Mouse (Mus musculus) right cerebral cortex, postnatal 4 days (tissue): ENCODE data around the gene Psmc3.
"Not testable (repeated sequence)": the region's sequence is repeated elsewhere in the genome, so short reads cannot be mapped to it uniquely, and the experiment has no call there.

Experiments
- DNase-seq: peaks from one replicate; pipeline ENCODE4 v3.0.0-alpha.2; 2022

Gene Psmc3

GRCm38 (mm10) chr2:91053934-91054382, at the start of gene Psmc3:
Gene Psmc3 (plus strand): TSS chr2:91054009.
- DNase-seq: peak; percentile 97

DNA sequence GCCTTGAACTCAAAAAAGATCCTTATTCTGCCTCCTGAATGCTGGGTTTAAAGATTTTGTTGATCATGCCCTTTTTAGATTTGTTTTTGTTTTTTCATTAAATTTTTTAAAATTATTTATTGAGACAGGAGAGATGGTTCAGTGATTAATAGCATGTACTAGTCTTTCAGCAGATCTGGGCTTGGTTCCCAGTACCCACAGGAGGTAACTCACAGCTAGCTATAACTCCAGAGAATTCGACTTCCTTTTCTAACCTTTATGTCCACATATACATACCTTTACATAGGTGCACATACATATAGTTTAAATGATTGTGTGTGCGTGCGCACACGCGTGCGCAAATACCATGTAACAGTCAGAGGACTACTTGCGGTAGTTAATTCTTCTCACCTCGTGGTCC, 45.3 kb upstream of the Psmc3 start:
- DNase-seq: no peak

GRCm38 (mm10) chr2:91013881-91014280, 39.9 kb upstream of the Psmc3 start:
- DNase-seq: no peak

- DNase-seq: no peak
These were observed 38.4 kb upstream of the Psmc3 start for GRCm38 (mm10) chr2:91015386-91015785.

DNA sequence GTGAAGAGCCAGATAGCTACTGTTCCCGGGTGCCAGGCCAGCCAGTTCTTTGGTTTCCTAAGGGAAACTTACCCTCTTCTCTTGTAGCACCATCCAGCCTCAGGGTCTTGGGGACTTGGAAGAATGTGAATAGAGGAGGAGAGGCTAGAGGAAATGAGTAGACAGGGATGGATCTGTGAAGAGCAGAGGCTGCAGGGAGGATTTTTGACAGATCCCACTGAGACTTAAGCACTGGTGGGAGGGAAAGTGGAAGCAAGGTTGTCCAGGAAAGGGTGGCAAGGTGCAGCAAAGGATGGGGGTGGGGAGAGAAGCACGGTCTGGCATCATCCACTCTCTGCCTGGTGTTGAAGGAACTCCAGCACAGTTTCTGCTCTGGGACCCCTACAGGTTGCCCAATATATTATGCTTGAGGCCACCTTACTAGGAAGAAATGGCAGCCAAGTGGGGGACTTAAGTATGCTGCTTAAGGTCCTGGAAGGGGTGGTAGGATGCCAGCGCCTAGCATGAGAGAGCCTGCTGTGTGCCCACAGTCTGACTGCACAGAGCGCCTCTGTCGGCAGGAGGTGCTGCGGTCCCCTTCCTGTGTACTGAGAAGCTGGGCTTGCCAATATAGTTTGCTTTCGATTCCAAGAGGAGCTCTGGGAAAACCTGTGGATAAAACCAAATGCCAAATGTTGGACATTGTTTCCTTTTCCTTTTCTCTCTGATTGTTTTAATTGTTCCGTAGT, 35.6 kb upstream of the Psmc3 start:
- DNase-seq: peak; percentile 52

DNA sequence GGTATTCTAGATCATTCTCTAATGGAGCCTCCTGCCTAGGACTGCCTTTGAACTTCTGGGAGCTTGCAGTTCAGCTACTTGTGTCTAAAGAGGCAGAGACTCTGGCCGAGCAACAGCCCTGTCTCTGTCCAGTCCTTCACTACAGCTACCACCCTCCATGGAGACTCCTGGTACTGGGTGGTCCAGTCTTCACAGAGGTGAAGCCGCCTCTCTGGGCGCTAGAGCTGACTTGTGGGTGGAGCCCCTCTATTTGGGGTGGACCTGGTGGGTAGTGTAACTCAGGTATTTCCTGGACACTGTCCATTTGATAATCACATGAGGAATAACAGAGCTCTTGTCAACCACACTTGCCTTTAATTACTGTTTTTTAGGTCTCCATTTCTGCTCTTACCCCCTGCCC, 33.9 kb upstream of the Psmc3 start:
- no peak for DNase-seq

DNA sequence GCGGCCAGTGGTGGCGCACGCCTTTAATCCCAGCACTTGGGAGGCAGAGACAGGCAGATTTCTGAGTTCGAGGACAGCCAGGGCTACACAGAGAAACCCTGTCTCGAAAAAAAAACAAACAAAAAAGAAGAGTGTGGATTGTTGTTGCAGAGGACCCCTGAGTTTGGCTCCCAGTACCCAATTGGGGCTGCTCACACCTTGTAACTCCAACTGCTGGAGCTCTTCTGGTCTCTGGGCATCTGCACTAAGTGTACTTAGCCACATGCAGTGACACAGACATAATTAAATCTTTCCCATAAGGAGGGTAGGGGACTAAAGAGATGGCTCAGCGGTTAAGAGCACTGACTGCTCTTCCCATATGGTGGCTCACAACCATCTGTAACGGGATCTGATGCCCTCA, 31.5 kb upstream of the Psmc3 start:
- DNase-seq: not testable (repeated sequence)

- no peak for DNase-seq
These were observed 30.7 kb upstream of the Psmc3 start for GRCm38 (mm10) chr2:91023131-91023530.

GRCm38 (mm10) chr2:91023956-91024355, 29.9 kb upstream of the Psmc3 start:
- DNase-seq: no peak

GRCm38 (mm10) chr2:91025081-91025516, 28.7 kb upstream of the Psmc3 start:
- DNase-seq: no peak

- DNase-seq: no peak
These were observed 27.3 kb upstream of the Psmc3 start for GRCm38 (mm10) chr2:91026491-91026890.

GRCm38 (mm10) chr2:91027391-91028214, 26.2 kb upstream of the Psmc3 start:
- DNase-seq: no peak

DNA sequence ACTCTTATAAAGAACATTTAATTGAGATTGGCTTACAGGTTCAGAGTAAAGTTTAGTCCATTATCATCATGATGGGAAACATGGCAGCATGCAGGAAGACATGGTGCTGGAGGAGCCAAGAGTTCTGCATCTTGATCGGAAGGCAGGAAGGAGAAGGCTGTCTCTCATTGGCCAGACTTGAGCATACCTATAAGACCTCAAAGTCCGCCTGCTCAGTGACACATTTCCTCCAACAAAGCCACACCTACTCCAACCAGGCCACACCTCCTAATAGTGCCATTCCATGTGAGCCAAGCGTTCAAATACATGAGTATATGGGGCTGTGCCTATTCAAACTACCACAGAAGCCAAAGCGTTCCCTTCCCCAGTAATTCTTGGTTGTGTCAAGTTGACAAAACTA, 22.6 kb upstream of the Psmc3 start:
- DNase-seq: no peak

GRCm38 (mm10) chr2:91033000-91033399, 20.8 kb upstream of the Psmc3 start:
- no peak for DNase-seq

DNA sequence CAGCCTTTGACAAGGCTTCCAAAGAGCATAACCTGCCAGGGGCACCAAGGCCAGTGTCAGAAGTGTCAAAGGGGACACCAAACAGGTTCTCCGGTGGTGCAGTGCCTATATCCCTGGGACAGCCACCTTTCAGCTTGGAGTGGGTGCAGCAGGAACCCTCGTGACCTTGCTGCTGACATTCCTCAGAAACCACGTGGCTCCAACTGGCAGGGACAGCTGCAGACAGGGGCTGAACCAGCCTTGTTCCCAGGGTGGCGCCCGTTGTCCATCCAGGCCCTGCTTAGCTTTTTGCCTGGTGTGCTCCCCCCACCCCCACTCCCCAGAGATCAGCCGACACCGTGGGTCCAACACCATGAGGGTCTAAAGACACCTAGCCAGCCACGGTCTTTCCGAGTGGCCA, 18.4 kb upstream of the Psmc3 start, which contains the start of gene Rapsn:
Rapsn (plus strand) TSS at position 236 of the 400 bp plus-strand sequence.
- DNase-seq: no peak

DNA sequence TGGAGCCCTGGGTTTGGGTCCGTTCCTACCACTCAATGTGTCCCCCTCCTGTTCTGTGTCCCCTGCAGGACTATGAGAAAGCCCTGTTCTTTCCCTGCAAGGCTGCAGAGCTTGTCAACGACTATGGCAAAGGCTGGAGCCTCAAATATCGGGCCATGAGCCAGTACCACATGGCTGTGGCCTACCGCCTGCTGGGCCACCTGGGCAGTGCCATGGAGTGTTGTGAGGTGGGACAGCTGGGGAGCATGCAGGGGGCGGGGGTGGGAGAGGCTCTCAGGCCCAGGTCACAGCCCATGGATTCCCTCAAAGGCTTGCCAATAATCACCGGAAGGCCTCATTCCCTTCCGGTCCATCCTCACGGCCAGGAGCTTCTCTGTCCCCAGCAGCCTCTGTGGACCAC, 12.0 kb upstream of the Psmc3 start:
- no peak for DNase-seq

GRCm38 (mm10) chr2:91042651-91043398, 11.0 kb upstream of the Psmc3 start:
- no peak for DNase-seq

GRCm38 (mm10) chr2:91044727-91045126, 9.1 kb upstream of the Psmc3 start:
- DNase-seq: no peak

DNA sequence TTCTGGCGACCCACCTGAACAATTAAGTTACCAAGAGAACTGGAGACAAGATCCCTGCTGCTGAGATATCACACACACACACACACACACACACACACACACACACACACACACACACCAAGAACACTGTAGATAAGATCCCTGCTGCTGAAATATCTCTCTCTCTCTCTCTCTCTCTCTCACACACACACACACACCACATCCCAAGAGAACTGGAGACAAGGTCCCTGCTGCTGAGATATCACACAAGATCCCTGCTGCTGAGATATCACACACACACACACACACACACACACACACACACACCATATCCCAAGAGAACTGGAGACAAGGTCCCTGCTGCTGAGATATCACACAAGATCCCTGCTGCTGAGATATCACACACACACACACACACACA, 8.0 kb upstream of the Psmc3 start:
- not testable (repeated sequence) for DNase-seq

GRCm38 (mm10) chr2:91047359-91047758, 6.5 kb upstream of the Psmc3 start:
- DNase-seq: no peak

DNA sequence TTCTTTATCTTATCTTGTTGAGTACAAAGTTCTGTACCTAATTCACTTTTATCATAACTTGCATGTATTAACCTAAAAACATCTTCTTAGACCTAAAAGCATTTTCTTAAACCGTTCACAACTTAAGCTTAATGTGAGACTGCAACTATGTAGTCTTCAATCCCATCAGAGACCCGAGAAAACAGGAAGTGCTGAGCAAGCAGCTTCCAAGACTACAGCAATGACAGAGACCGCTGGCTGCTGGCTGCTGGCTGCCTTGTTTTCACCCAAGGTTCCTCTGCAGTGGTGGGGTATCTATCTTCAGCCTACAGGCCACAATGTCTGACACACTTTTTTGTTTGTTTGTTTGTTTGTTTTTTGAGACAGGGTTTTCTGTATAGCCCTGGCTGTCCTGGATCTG, 1.9 kb upstream of the Psmc3 start:
- no peak for DNase-seq

- no peak for DNase-seq
These were observed 1.1 kb upstream of the Psmc3 start for GRCm38 (mm10) chr2:91052752-91053151.
